Mouse (Mus musculus): Measurements from ENCODE around the gene Fzd7.

Fzd7 gene

GRCm38 (mm10) chr1:59502355-59502754, 20.1 kb downstream of the Fzd7 start:
- in situ Hi-C loops (cut with MseI, MboI): no loop called here

DNA sequence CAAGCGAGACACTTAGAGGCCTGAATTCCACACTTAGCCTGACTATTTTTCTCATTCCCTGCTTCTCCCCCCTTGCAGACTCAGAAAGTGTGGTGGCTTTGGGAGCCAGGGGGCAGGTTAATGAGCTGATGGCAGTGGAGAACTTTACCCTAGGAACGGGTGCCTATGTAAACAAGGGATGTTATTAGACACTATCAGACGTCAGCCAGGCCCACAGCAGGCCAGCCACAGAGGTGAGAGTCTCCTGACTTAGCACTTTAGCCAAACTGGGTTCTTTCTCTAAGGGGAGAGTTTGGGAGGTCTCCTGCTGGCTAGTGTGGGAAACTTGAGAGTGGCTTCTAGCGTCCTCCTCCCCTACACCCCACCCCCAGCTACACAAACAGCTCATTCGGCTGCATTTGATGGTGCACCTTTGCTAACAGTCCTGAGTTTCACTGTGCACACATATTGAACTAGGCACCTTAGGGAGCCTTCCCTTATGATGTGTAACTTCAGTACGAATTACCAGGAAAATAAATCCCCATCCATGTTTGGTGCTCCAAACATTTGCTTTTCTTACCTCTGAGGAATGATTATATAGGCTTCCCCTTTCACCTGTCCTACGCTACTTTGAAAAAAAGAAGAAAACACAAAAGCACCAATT, 21.6 kb downstream of the Fzd7 start:
- in situ Hi-C loops (cut with MseI, MboI): no loop called here

DNA sequence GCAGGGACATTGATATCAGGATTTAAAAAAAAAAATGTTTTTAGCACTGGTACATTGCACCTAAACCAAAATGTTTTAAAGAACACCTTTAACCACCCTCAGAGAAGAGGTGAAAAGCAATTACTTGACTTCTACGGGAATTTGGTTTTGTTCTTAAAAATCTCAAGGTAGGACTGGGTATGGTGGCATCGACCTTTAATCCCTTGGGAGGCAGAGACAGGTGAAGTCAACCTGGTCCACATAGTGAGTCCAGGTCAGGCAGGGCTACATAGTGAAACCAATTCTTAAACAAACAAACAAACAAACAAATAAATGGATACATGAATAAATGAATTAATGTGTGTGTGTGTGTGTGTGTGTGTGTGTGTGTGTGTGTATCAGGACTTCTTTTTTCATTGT, 22.1 kb downstream of the Fzd7 start:
- in situ Hi-C loops (cut with MseI, MboI): no loop called here

- in situ Hi-C loops (cut with MseI, MboI): no loop called here
These were observed 26.4 kb downstream of the Fzd7 start for GRCm38 (mm10) chr1:59508463-59509139.

- in situ Hi-C loops (cut with MseI, MboI): no loop called here
These were observed 29.5 kb downstream of the Fzd7 start for GRCm38 (mm10) chr1:59511566-59512270.

DNA sequence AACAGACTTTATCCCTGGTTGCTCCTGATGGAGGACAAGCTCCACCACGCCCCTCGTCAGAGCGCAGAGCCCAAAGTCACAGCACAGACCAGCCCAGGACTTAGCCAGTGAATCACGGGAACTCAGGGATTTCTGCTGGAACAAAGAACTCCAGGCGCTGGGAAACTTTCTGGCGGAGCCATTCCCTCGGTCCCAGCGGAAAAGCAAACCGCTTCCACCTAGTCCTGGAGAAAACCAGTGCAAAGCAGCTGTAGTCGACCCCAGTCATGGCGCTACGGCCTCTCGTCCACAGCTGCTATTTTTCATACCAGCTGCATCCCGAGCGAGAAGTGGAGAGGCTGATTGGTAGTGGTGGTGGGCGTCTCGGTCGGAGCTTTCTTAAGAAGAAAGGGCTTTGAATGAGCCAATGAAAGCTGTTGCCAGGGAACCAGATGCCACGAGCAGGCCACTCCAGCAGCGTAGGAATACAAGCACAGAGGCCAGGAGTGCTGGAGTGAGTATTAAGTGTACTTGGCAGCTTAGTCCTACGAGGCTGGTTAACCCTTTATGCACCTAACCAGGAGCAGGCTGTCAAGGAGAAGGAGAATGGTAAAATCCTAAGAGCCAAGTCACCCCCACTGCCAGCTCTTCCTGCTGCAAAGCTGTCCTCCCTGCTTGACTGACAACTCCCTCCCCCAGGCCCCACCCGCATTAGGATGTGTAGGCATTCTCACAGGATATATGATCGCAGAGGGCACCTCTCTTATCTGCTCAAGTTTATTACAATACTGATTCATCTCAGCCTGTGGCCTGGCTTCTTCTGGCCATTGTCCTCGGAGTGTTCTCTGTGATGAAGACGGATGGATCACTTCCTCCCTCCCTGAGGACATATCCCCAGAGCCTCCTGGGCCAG, 34.0 kb downstream of the Fzd7 start, which contains the start of gene Gm973:
Gene Gm973 (plus strand): TSS at position 239 of the 892 bp plus-strand sequence.
- in situ Hi-C loops (cut with MseI, MboI): no loop called here

DNA sequence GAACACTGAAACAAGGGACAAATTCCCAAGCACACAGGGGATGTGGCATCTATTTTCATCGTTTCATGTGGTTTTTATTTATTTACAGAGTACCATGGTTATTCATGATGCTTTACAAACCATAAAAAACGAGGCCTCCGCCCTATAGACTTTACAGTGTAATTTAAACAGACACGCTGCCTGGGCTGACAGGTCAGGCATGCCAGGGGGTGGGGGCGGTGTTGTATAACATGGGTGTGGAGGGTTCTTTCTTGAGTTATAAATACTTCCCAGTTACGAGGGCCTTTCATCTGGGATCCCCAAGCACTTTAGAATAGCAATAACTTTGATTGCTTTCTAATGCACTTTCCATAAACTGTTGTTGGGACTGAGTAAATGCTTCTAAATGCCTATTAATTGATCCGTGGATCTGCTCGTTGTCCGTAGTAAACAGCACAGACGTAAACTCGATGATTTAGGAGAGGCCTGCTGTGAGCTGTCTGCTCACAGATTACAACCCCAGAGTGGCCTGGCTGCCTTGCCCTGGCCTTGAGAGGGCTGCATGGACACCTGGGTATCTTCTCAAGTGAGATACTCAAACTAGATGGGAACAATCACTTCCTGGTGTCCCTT, 38.1 kb downstream of the Fzd7 start:
- in situ Hi-C loops (cut with MseI, MboI): no loop called here

- in situ Hi-C loops (cut with MseI, MboI): no loop called here
These were observed 40.2 kb downstream of the Fzd7 start for GRCm38 (mm10) chr1:59522456-59522855.

DNA sequence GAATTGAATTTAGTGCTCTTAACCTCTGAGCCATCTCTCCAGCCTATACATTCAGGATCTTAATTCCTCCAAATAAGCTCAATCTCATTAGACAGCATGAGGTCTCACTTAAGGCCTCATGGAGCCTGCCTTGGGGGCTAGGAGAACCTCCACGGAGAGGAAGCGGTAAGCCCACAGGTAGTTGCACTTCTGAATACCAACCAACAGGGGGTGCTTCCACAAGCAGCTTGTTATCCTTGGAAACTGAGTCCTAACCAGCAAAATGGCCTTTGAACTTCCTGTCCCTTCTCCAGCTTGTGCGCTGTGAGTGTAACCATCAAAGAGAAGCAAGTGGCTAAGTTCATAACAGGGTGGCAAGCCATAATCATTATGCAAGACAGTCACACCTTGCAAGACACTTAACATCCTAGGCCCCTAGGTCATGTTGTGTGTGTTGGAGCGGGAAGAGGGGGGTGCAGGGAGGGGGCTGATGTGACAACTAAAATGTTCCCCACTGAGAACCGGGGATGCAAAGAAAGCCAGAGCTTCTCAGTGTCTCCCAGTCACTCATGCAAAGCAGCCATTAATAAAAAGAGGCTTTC, 41.2 kb downstream of the Fzd7 start:
- in situ Hi-C loops (cut with MseI, MboI): no loop called here

DNA sequence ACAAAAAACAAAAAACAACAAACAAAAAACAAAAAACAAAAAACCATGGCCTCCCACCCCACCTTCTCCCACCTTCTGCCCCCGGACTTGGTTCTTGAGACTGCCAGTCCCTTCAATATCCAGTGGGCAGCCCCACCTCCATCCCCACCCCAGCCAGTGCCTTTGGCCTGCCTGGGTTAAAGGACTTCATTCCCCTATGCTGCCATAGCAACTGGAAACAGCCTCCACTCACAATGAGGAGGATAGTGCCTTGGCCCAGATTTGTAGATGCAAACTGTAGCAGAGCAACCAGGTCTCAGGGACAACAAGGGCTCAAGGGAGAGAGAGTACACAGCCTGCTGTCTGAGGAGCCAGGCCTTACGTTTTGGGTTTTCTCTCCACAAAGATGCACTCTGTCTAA, 41.8 kb downstream of the Fzd7 start:
- in situ Hi-C loops (cut with MseI, MboI): no loop called here

GRCm38 (mm10) chr1:59524759-59525158, 42.5 kb downstream of the Fzd7 start:
- in situ Hi-C loops (cut with MseI, MboI): no loop called here

DNA sequence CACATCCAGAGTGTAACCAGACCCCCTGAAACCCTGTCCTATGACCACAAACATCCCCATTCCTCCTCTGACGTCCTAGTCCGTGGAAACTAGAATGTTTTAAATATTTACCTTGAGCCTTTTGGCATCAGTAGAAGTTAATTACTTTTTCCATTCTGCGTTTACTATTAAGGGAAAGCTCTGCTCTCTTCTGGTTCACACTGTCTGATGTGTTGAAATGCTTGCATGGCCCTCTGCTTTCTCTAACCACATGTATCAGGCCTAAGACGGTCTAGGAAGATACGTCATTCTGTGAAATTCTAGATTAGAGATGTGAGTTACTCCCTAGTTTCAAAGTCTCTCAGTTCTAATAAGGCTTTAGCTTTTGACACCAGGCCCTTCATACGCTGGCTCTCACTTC, 45.0 kb downstream of the Fzd7 start:
- in situ Hi-C loops (cut with MseI, MboI): no loop called here

DNA sequence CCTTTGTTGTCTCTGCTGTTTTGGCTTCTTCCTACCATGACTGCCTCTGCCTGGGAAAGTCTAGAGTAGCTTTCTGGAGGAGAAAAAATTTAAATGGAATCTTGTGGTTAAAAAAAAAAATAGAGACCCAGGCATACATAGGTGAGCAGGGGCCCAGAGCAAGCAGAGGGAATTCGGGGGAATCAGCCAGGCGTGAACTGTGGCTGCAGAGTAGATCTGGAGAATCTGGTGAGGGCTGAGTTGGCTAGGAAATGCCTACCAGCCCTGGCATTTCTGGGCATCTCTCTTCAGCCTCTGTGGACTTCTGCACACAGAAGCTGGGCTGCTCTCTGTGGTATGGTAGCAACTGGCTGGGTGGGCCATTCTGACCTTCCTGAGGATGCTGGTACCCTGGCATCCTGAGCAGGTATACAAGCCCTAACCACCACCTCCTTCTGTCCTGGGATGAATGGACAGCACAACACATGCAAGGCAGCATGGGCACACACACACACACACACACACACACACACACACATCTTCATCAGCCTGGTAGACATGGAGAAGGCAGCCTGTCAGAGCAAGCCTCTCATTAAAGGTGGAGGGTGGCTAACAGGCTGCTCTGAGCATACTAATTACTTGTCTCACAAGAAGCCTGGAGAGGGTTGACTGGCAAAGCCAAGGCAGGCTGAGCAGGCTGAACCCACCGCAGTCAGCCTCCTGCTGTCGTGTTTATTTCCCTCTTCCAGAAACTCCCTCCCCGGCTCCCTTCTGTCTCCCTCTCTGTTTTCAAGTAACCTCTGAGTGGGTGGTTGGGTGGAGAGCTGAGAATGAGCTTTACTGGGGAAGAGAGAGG, 53.0 kb downstream of the Fzd7 start:
- in situ Hi-C loops (cut with MseI, MboI): no loop called here

Measured in mouse trophoblast stem cell (cell line).